Mouse (Mus musculus) forebrain, embryonic 14.5 days (tissue): ENCODE measurements around the gene Mgl2. TPM values are rescaled to one million over a fixed set of nuclear protein-coding genes. Genes with fewer than 3 reads are reported as not detected.
"Not testable (repeated sequence)": the region's sequence is repeated elsewhere in the genome, so short reads cannot be mapped to it uniquely, and the experiment has no call there.

Source experiments
- ATAC-seq: fragments of 200-750 bp; cut with Nextera tagmentation; 2 replicates; pipeline ENCODE4 v1.8.0; 2017; ENCODE audit warnings: mild to moderate bottlenecking, moderate library complexity
- DNase-seq: peaks from one replicate; pipeline ENCODE4 v3.0.0-alpha.2; 2015; ENCODE audit warnings: low spot score
- H3K27ac ChIP-seq: fragments of 300-500 bp; sonication (generic); 2 replicates; pipeline ENCODE4 v1.5.1; 2014; ENCODE audit warnings: low read depth, mild to moderate bottlenecking, control low read depth, low read length, moderate library complexity
- H3K27me3 ChIP-seq: fragments of 300-500 bp; sonication (generic); replicated peaks from 2 replicates; pipeline ENCODE4 v1.6.1; 2014; ENCODE audit warnings: low read length, control low read depth, mixed read lengths; ENCODE audit not compliant: control insufficient read depth, insufficient read depth
- H3K36me3 ChIP-seq: fragments of 300-500 bp; sonication (generic); 2 replicates; pipeline ENCODE4 v1.6.1; 2014; ENCODE audit warnings: low read length, control low read depth; ENCODE audit not compliant: control insufficient read depth, insufficient read depth
- H3K4me1 ChIP-seq: fragments of 300-500 bp; sonication (generic); 2 replicates; pipeline ENCODE4 v1.6.1; 2014; ENCODE audit warnings: antibody characterized with exemption, low read length, control low read depth; ENCODE audit not compliant: control insufficient read depth, insufficient read depth
- H3K4me2 ChIP-seq: fragments of 300-500 bp; sonication (generic); 2 replicates; pipeline ENCODE4 v1.6.1; 2014; ENCODE audit warnings: mild to moderate bottlenecking, control low read depth, low read length
- H3K4me3 ChIP-seq: fragments of 300-500 bp; sonication (generic); 2 replicates; pipeline ENCODE4 v1.5.1; 2014; ENCODE audit warnings: low read depth, low read length, control low read depth
- H3K9ac ChIP-seq: fragments of 300-500 bp; sonication (generic); 2 replicates; pipeline ENCODE4 v1.6.1; 2014; ENCODE audit warnings: mild to moderate bottlenecking, low read length, control low read depth, moderate library complexity
- H3K9me3 ChIP-seq: fragments of 300-500 bp; sonication (generic); replicated peaks from 2 replicates; pipeline ENCODE4 v1.6.1; 2016; ENCODE audit warnings: low read length, control low read depth, mixed read lengths; ENCODE audit not compliant: control insufficient read depth
- WGBS: fragments of 180-500 bp; shearing (Covaris S2); extraction: QIAGEN DNeasy Blood & Tissue Kit; methylation state at CpG from one replicate; pipeline ENCODE4 v1.1.7; 2014; 5-methylcytosine and 5-hydroxymethylcytosine counted together
- polyA plus RNA-seq: library from polyadenylated mRNA; unstranded; fragments of >200 nt; fragmentation: Nextera tagmentation; extraction: Ambion mirVana; gene quantifications from 2 replicates; pipeline ENCODE4 v1.2.1, GENCODE M21; 2014

The Mgl2 gene
- polyA plus RNA-seq, 1 experiment from 2014 or later: 0.72 TPM

- ATAC-seq (no peak), DNase-seq (no peak)
- Histone ChIP-seq H3K4me1 (no peaks in the 10 kb centered on the region), H3K27me3 (no peaks in the 10 kb centered on the region), H3K9me3 (no peaks in the 10 kb centered on the region), H3K4me2 (no peak overlapping the region), H3K9ac (no peak overlapping the region), H3K36me3 (no peaks in the 10 kb centered on the region), H3K27ac (no peak overlapping the region), H3K4me3 (no peak overlapping the region)
- 80% methylated on average over 8 of the region's 8 CpGs for WGBS
These were observed 23.0 kb upstream of the Mgl2 start for GRCm38 (mm10) chr11:70107085-70107484.

- Histone ChIP-seq H3K9ac (no peak overlapping the region), H3K4me2 (no peak overlapping the region), H3K36me3 (no peaks in the 10 kb centered on the region), H3K27ac (no peak overlapping the region), H3K4me1 (no peaks in the 10 kb centered on the region), H3K9me3 (no peaks in the 10 kb centered on the region), H3K4me3 (no peak overlapping the region), H3K27me3 (no peaks in the 10 kb centered on the region)
- WGBS: 74% methylated on average over 3 of the region's 3 CpGs
- ATAC-seq (no peak), DNase-seq (peak; percentile 31)
These were observed 20.0 kb upstream of the Mgl2 start for GRCm38 (mm10) chr11:70110146-70110545.

GRCm38 (mm10) chr11:70114562-70114961 lies 15.6 kb upstream of the Mgl2 start:
- Histone ChIP-seq H3K9ac (no peak overlapping the region), H3K4me1 (no peaks in the 10 kb centered on the region), H3K4me3 (no peak overlapping the region), H3K4me2 (no peak overlapping the region), H3K27ac (no peak overlapping the region), H3K9me3 (no peaks in the 10 kb centered on the region), H3K36me3 (no peaks in the 10 kb centered on the region), H3K27me3 (no peaks in the 10 kb centered on the region)
- ATAC-seq (no peak), DNase-seq (no peak)
- WGBS: 77% methylated on average over 4 of the region's 4 CpGs

- Histone ChIP-seq H3K9ac (no peak overlapping the region), H3K27ac (no peak overlapping the region), H3K36me3 (no peaks in the 10 kb centered on the region), H3K9me3 (no peaks in the 10 kb centered on the region), H3K4me2 (no peak overlapping the region), H3K4me1 (no peaks in the 10 kb centered on the region), H3K27me3 (no peaks in the 10 kb centered on the region), H3K4me3 (no peak overlapping the region)
- 93% methylated on average over 3 of the region's 3 CpGs for WGBS
- ATAC-seq (no peak), DNase-seq (no peak)
These were observed 14.2 kb upstream of the Mgl2 start for GRCm38 (mm10) chr11:70115901-70116300.

GRCm38 (mm10) chr11:70135001-70135400 lies 4.9 kb downstream of the Mgl2 start:
- not testable (repeated sequence) for ATAC-seq, H3K4me2 ChIP-seq, H3K4me3 ChIP-seq, H3K36me3 ChIP-seq, H3K9ac ChIP-seq, H3K4me1 ChIP-seq, H3K27ac ChIP-seq, DNase-seq, H3K9me3 ChIP-seq, H3K27me3 ChIP-seq
- WGBS: 71% methylated on average over 3 of the region's 3 CpGs

- not testable (repeated sequence) for H3K36me3 ChIP-seq, ATAC-seq, H3K27ac ChIP-seq, H3K9ac ChIP-seq, H3K9me3 ChIP-seq, H3K4me3 ChIP-seq, H3K27me3 ChIP-seq, H3K4me2 ChIP-seq, H3K4me1 ChIP-seq, DNase-seq
- WGBS: 93% methylated on average over 8 of the region's 8 CpGs
These were observed 5.8 kb downstream of the Mgl2 start for GRCm38 (mm10) chr11:70135925-70136324.

GRCm38 (mm10) chr11:70139171-70139570 lies 9.0 kb downstream of the Mgl2 start:
- no peaks in the 10 kb centered on the region for H3K36me3 ChIP-seq
- H3K27me3 ChIP-seq: no peaks in the 10 kb centered on the region
- H3K9me3 ChIP-seq: no peaks in the 10 kb centered on the region
- ATAC-seq (no peak), DNase-seq (no peak)
- 83% methylated on average over 10 of the region's 10 CpGs for WGBS
- no peak overlapping the region for H3K4me3 ChIP-seq
- H3K27ac ChIP-seq: no peak overlapping the region
- no peak overlapping the region for H3K9ac ChIP-seq
- H3K4me1 ChIP-seq: no peaks in the 10 kb centered on the region
- H3K4me2 ChIP-seq: no peak overlapping the region

- H3K9ac ChIP-seq: no peak overlapping the region
- DNase-seq: no peak
- H3K4me3 ChIP-seq: no peak overlapping the region
- H3K36me3 ChIP-seq: no peaks in the 10 kb centered on the region
- 69% methylated on average over 3 of the region's 3 CpGs for WGBS
- H3K9me3 ChIP-seq: no peaks in the 10 kb centered on the region
- no peaks in the 10 kb centered on the region for H3K27me3 ChIP-seq
- no peak overlapping the region for H3K27ac ChIP-seq
- H3K4me1 ChIP-seq: no peaks in the 10 kb centered on the region
- no peak for ATAC-seq
- H3K4me2 ChIP-seq: no peak overlapping the region
These were observed 20.9 kb downstream of the Mgl2 start for GRCm38 (mm10) chr11:70151072-70151471.

GRCm38 (mm10) chr11:70155897-70156296 lies 25.8 kb downstream of the Mgl2 start, which contains the start of gene Clec10a:
Gene Clec10a, plus strand, starts transcription at chr11:70156197.
- H3K9me3 ChIP-seq, H3K36me3 ChIP-seq, H3K27me3 ChIP-seq, H3K4me1 ChIP-seq, H3K4me2 ChIP-seq, ATAC-seq, H3K27ac ChIP-seq, DNase-seq, H3K4me3 ChIP-seq, H3K9ac ChIP-seq: not testable (repeated sequence)
- WGBS: no CpG with 5 or more reads among the region's 5 CpGs
